Mouse (Mus musculus) lung, postnatal 0 days (tissue): ENCODE measurements around the gene Hoxc4.

Experiments used
- CTCF ChIP-seq: IDR thresholded peaks from 2 replicates; pipeline ENCODE4 v1.5.1; 2016; ENCODE audit warnings: antibody characterized with exemption, mild to moderate bottlenecking
- EP300 ChIP-seq: IDR thresholded peaks from 2 replicates; pipeline ENCODE4 v1.6.1; 2016; ENCODE audit warnings: antibody characterized with exemption, mild to moderate bottlenecking, control low read depth

- TF ChIP-seq CTCF (no peak), EP300 (no peak)
These were observed 50.4 kb downstream of the Hoxc4 start for GRCm38 (mm10) chr15:103069173-103069572.
